Mouse (Mus musculus): ENCODE results near the gene Nkd1. TPM values are rescaled to one million over a fixed set of nuclear protein-coding genes. Genes with fewer than 3 reads are reported as not detected.

The Nkd1 gene
- polyA plus RNA-seq, 1 experiment from 2014 or later, result 12.7 TPM

DNA sequence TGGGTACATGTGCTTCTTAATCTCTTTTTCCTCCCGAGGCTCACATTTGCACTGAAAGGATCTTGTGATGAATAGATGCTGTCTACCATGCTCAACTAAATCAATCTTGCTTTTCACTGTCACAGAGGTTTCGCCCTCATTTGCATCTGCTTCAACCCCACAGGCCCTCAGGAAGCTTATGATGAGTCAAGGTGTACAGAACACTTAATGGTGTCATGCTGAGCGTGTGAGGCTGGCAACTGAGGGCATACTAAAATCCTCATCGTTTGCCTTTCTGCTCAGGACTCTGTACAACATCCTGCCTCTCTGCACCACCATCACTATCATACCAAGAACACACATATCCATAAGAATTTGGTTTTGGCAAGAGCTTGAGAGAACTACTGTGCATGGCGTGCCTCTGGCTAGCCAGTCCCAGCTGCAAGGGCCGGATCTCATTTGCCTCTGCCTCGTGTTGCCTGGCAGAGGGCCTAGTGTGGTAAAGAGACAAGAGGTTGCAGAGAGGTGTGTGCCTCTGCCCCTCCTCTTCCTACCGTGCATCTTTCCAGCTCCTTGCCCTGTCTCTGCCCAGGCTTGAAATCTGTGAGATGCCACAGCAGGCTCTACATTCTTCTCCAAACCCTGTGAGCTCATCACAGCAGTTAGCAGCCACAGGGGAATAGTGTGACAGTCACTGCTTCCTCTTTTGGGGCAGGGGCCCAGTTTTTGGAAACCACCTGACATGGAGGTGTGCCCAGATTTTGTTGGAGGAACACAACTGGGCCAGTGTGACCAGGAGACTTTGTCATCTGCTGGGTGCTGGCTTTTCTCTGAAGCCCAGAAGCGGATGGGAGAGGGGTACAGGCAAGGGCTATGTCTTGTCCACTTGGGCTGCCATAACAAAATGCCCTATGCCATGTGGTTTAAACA is 116.2 kb downstream of the Nkd1 start:
- Histone ChIP-seq H3K9me3 (ENCODE audit: control insufficient read depth, low read length) (no peaks in the 10 kb centered on the region), H3K4me3 (ENCODE audit: low read depth, low read length) (no peak overlapping the region), H3K27ac (ENCODE audit: low read depth, low read length) (no peak overlapping the region), H3K4me1 (replicated peaks; ENCODE audit: control insufficient read depth, insufficient read depth, low read length) (no peaks in the 10 kb centered on the region), H3K4me2 (no peak overlapping the region), H3K36me3 (ENCODE audit: control insufficient read depth, insufficient read depth, low read length) (no peaks in the 10 kb centered on the region), H3K27me3 (replicated peaks; ENCODE audit: control insufficient read depth, insufficient read depth, low read length) (no peaks in the 10 kb centered on the region), H3K9ac (ENCODE audit: low read depth, low read length) (no peak overlapping the region)
- DNase-seq (ENCODE audit: low spot score), result no peak
- no peak for ATAC-seq (replicated peaks; ENCODE audit: low FRiP score)
- 74% methylated on average over 9 of the region's 9 CpGs for WGBS

DNA sequence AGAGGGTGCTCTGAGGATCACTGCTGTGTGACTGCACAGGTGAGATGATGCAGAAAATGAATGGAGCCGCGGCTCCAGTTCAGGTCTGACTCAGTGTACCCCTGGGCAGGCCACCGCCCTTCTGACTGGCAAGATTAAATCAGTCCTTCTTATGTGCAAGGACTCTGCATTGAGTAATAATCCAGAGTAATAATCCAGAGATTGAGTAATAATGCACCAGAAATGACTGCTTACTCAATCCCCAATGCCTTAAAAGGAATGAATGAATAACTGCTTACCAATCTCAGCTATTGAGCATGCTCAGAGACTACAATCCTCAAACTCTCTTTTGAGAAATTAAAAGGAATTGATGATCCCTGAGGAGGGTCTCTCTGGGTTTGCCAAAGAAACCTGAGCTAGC is 117.8 kb downstream of the Nkd1 start:
- 85% methylated on average over 3 of the region's 3 CpGs for WGBS
- Histone ChIP-seq H3K9ac (ENCODE audit: low read depth, low read length) (no peak overlapping the region), H3K36me3 (ENCODE audit: control insufficient read depth, insufficient read depth, low read length) (no peaks in the 10 kb centered on the region), H3K9me3 (ENCODE audit: control insufficient read depth, low read length) (no peaks in the 10 kb centered on the region), H3K27me3 (replicated peaks; ENCODE audit: control insufficient read depth, insufficient read depth, low read length) (no peaks in the 10 kb centered on the region), H3K4me2 (no peak overlapping the region), H3K4me3 (ENCODE audit: low read depth, low read length) (no peak overlapping the region), H3K27ac (ENCODE audit: low read depth, low read length) (no peak overlapping the region), H3K4me1 (replicated peaks; ENCODE audit: control insufficient read depth, insufficient read depth, low read length) (no peaks in the 10 kb centered on the region)
- DNase-seq (ENCODE audit: low spot score), result no peak
- ATAC-seq (replicated peaks; ENCODE audit: low FRiP score), result no peak

GRCm38 (mm10) chr8:88642734-88643564 is 121.8 kb downstream of the Nkd1 start:
- H3K9me3 ChIP-seq (ENCODE audit: control insufficient read depth, low read length), result no peaks in the 10 kb centered on the region
- no peaks in the 10 kb centered on the region for H3K36me3 ChIP-seq (ENCODE audit: control insufficient read depth, insufficient read depth, low read length)
- ATAC-seq (replicated peaks; ENCODE audit: low FRiP score) (no peak), DNase-seq (ENCODE audit: low spot score) (no peak)
- no peak overlapping the region for H3K4me3 ChIP-seq (ENCODE audit: low read depth, low read length)
- H3K9ac ChIP-seq (ENCODE audit: low read depth, low read length), result no peak overlapping the region
- no peak overlapping the region for H3K4me2 ChIP-seq
- peaks cover 5% of the 10 kb centered on the region for H3K27me3 ChIP-seq (replicated peaks; ENCODE audit: control insufficient read depth, insufficient read depth, low read length)
- H3K27ac ChIP-seq (ENCODE audit: low read depth, low read length), result no peak overlapping the region
- 82% methylated on average over 5 of the region's 5 CpGs for WGBS
- no peaks in the 10 kb centered on the region; the same call in 1 of the 2 replicates for H3K4me1 ChIP-seq (replicated peaks; ENCODE audit: control insufficient read depth, insufficient read depth, low read length)

Other genes starting within 250 kb of the Nkd1 start
- 46.6 and 49.7 TPM in 2 replicates for gene Adcy7, start 249.0 kb upstream of the Nkd1 start, polyA plus RNA-seq (2014; fragmentation: Nextera tagmentation; extraction: Ambion mirVana)
- 77.7 and 82.7 TPM in 2 replicates for gene Brd7, start 159.2 kb upstream of the Nkd1 start, polyA plus RNA-seq (2014; fragmentation: Nextera tagmentation; extraction: Ambion mirVana)
- gene Snx20, start 114.8 kb downstream of the Nkd1 start, polyA plus RNA-seq (2014; fragmentation: Nextera tagmentation; extraction: Ambion mirVana), result 2.3 and 2.6 TPM in 2 replicates
- 0.04 and 0.15 TPM in 2 replicates for gene Nod2, start 126.0 kb downstream of the Nkd1 start, polyA plus RNA-seq (2014; fragmentation: Nextera tagmentation; extraction: Ambion mirVana)
- 9.8 and 11.3 TPM in 2 replicates for gene Cyld, start 175.7 kb downstream of the Nkd1 start, polyA plus RNA-seq (2014; fragmentation: Nextera tagmentation; extraction: Ambion mirVana)

Data from liver, embryonic 11.5 days (tissue).